Mouse (Mus musculus) myocyte (in vitro differentiated cells): ENCODE measurements around the gene Cdsn. TPM values are rescaled to one million over a fixed set of nuclear protein-coding genes. Genes with fewer than 3 reads are reported as not detected.

ENCODE experiments used
- H3K27me3 ChIP-seq: one replicate; pipeline ENCODE4 v1.6.1; 2011; ENCODE audit not compliant: control insufficient read depth, insufficient read depth, insufficient read length
- H3K36me3 ChIP-seq: one replicate; pipeline ENCODE4 v1.6.1; 2011; ENCODE audit not compliant: control insufficient read depth, insufficient read depth
- H3K4me2 ChIP-seq: one replicate; pipeline ENCODE4 v1.6.1; 2011; ENCODE audit warnings: low read depth, control low read depth
- H3K4me3 ChIP-seq: one replicate; pipeline ENCODE4 v1.5.1; 2011; ENCODE audit warnings: mild to moderate bottlenecking, control low read depth, moderate library complexity
- H3K79me2 ChIP-seq: one replicate; pipeline ENCODE4 v1.6.1; 2011; ENCODE audit not compliant: control insufficient read depth, insufficient read depth
- H3ac ChIP-seq: one replicate; pipeline ENCODE4 v1.6.1; 2011; ENCODE audit not compliant: control insufficient read depth, insufficient read length
- CEBPB ChIP-seq: IDR thresholded peaks from 2 replicates; pipeline ENCODE4 v1.6.1; 2011; ENCODE audit warnings: mild to moderate bottlenecking, moderate library complexity; ENCODE audit not compliant: poor library complexity, insufficient read depth, severe bottlenecking
- E2F4 ChIP-seq: IDR thresholded peaks from one replicate; pipeline ENCODE4 v1.6.1; 2011; ENCODE audit warnings: mild to moderate bottlenecking, control low read depth, moderate library complexity; ENCODE audit not compliant: insufficient read depth
- MAX ChIP-seq: IDR thresholded peaks from one replicate; pipeline ENCODE4 v1.6.1; 2011; ENCODE audit warnings: low read depth, mild to moderate bottlenecking, control low read depth
- MYOD1 ChIP-seq, 3 experiments: IDR thresholded peaks; one replicate each; pipeline ENCODE4 v1.6.1; 2011; ENCODE audit warnings: control low read depth in 2 of 3, low read depth in 2 of 3, mild to moderate bottlenecking in 2 of 3, moderate library complexity in 1 of 3; ENCODE audit not compliant: insufficient read length in 2 of 3, control insufficient read depth in 1 of 3
- MYOG ChIP-seq, 3 experiments: IDR thresholded peaks; one replicate each; pipeline ENCODE4 v1.6.1; 2011; ENCODE audit warnings: control low read depth in 2 of 3, low read depth in 2 of 3, mild to moderate bottlenecking in 2 of 3; ENCODE audit not compliant: insufficient read length in 2 of 3, control insufficient read depth in 1 of 3, insufficient read depth in 1 of 3
- POLR2A ChIP-seq: IDR thresholded peaks from one replicate; pipeline ENCODE4 v1.6.1; 2011; ENCODE audit warnings: low read depth, mild to moderate bottlenecking, control low read depth, moderate library complexity; ENCODE audit not compliant: insufficient read length
- POLR2AphosphoS2 ChIP-seq: IDR thresholded peaks from one replicate; pipeline ENCODE4 v1.6.1; 2011; ENCODE audit warnings: low read depth, control low read depth; ENCODE audit not compliant: insufficient read length
- REST ChIP-seq: IDR thresholded peaks from one replicate; pipeline ENCODE4 v1.6.1; 2011; ENCODE audit warnings: mild to moderate bottlenecking, control low read depth, moderate library complexity; ENCODE audit not compliant: insufficient read depth, insufficient read length
- SRF ChIP-seq: IDR thresholded peaks from one replicate; pipeline ENCODE4 v1.6.1; 2011; ENCODE audit warnings: low read depth; ENCODE audit not compliant: control insufficient read depth, insufficient read length
- TCF12 ChIP-seq: IDR thresholded peaks from one replicate; pipeline ENCODE4 v1.6.1; 2011; ENCODE audit warnings: mild to moderate bottlenecking, control low read depth; ENCODE audit not compliant: poor library complexity, insufficient read depth, severe bottlenecking
- TCF3 ChIP-seq: IDR thresholded peaks from one replicate; pipeline ENCODE4 v1.6.1; 2011; ENCODE audit warnings: low read depth, control low read depth; ENCODE audit not compliant: insufficient read length
- USF1 ChIP-seq: IDR thresholded peaks from one replicate; pipeline ENCODE4 v1.6.1; 2011; ENCODE audit warnings: low read depth, mild to moderate bottlenecking, control low read depth, moderate library complexity
- polyA plus RNA-seq: library from polyadenylated mRNA; unstranded; fragments of >200 nt; fragmentation: generic; extraction: Trizol; gene quantifications from one replicate; pipeline ENCODE4 v1.2.1, GENCODE M21; 2012; ENCODE audit warnings: missing spikeins

The Cdsn gene
- polyA plus RNA-seq, 1 experiment: 55.4 TPM

DNA sequence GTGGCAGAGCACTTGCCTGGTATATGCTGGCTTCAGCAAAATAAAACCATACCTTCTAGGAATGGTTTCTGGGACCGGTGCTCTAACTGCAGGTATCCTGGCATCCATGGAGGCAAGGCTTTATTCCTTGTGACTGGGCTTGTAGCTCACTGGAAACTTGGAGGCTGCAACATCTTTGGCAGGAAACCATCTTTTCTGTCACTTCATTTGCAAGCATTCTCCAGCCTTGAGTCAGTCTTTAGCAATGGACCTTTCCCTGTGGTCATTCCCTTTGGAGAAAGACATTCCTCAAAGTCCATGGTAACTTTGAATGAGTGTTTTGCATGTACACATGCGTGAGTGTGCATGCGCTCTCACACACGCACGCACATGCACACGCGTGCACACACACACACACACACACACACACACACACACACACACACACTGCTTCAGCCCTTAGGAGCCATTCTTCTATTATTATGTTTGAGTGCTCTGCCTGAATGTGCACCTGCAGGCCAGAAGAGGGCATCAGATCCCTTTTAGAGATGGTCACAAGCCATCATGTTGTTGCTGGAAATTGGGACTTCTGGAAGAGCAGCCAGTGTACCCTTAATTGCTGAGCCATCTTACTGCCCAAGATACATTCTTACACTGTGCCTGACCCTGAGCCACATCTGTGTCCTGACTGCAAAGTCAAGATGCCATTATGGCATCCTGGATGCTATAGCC, 38.9 kb upstream of the Cdsn start:
- no peak for TF ChIP-seq POLR2A
- TF ChIP-seq TCF12: no peak
- TF ChIP-seq REST: no peak
- TF ChIP-seq CEBPB: no peak
- no peak for TF ChIP-seq USF1
- no peak for TF ChIP-seq E2F4
- TF ChIP-seq POLR2AphosphoS2: no peak
- TF ChIP-seq MYOD1 (IDR thresholded peaks at IDR 0.05; ENCODE audit: control insufficient read depth in 1 of 3, insufficient read length in 2 of 3, low read depth in 2 of 3): no peak
- TF ChIP-seq MAX: no peak
- no peak for TF ChIP-seq SRF
- no peak for TF ChIP-seq TCF3
- no peak for TF ChIP-seq MYOG (IDR thresholded peaks at IDR 0.05; ENCODE audit: control insufficient read depth in 1 of 3, insufficient read depth in 1 of 3, insufficient read length in 2 of 3, low read depth in 2 of 3)
- H3K4me3 ChIP-seq: no peak overlapping the region
- H3K36me3 ChIP-seq: peaks cover 5% of the 10 kb centered on the region
- H3K79me2 ChIP-seq: peaks cover 4% of the 10 kb centered on the region
- H3K27me3 ChIP-seq: no peaks in the 10 kb centered on the region
- H3K4me2 ChIP-seq: no peak overlapping the region
- H3ac ChIP-seq: no peak overlapping the region

DNA sequence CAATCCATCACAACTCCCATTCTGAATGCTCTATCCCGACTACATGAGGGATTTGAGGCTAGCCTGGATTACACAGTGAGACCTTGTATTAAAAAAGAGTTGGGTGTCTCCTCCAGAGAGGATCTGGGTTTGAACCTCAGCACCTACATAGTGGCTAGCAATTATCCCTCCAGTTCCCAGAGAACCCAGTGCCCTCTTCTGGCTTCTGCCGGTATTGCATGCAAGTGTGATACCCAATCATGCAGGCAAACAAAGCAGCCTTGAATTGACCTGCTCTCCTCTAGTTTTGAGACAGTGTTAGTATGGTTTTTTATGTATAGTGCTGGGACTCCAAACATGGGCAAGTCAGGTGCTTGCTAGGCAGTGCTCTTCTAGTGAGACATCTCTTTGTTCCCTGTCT, 38.0 kb upstream of the Cdsn start:
- peak overlapping the region; percentile 81 for H3K4me2 ChIP-seq
- H3ac ChIP-seq: no peak overlapping the region
- H3K4me3 ChIP-seq: no peak overlapping the region
- H3K27me3 ChIP-seq: no peaks in the 10 kb centered on the region
- H3K79me2 ChIP-seq: peaks cover 4% of the 10 kb centered on the region
- TF ChIP-seq TCF12 (no peak), E2F4 (no peak), REST (no peak), MYOG (IDR thresholded peaks at IDR 0.05; ENCODE audit: control insufficient read depth in 1 of 3, insufficient read depth in 1 of 3, insufficient read length in 2 of 3, low read depth in 2 of 3) (no peak), USF1 (no peak)
- H3K36me3 ChIP-seq: peaks cover 5% of the 10 kb centered on the region

GRCm38 (mm10) chr17:35514756-35515155, 37.2 kb upstream of the Cdsn start:
- Histone ChIP-seq H3K4me3 (no peak overlapping the region), H3K79me2 (peaks cover 4% of the 10 kb centered on the region), H3K4me2 (peak overlapping the region; percentile 81), H3K27me3 (no peaks in the 10 kb centered on the region), H3ac (no peak overlapping the region), H3K36me3 (peaks cover 5% of the 10 kb centered on the region)
- no peak for TF ChIP-seq USF1

- TF ChIP-seq POLR2A (no peak), MYOD1 (IDR thresholded peaks at IDR 0.05; ENCODE audit: control insufficient read depth in 1 of 3, insufficient read length in 2 of 3, low read depth in 2 of 3) (no peak), MAX (no peak), CEBPB (no peak), MYOG (IDR thresholded peaks at IDR 0.05; ENCODE audit: control insufficient read depth in 1 of 3, insufficient read depth in 1 of 3, insufficient read length in 2 of 3, low read depth in 2 of 3) (no peak), REST (no peak), TCF12 (no peak), E2F4 (no peak), TCF3 (no peak), USF1 (no peak), SRF (no peak), POLR2AphosphoS2 (no peak)
- Histone ChIP-seq H3K4me2 (peak overlapping the region; percentile 81), H3K36me3 (peaks cover 5% of the 10 kb centered on the region), H3K79me2 (peaks cover 4% of the 10 kb centered on the region), H3ac (peak overlapping the region; percentile 32), H3K27me3 (no peaks in the 10 kb centered on the region), H3K4me3 (peak overlapping the region; percentile 73)
Observed at GRCm38 (mm10) chr17:35515911-35516640, 35.9 kb upstream of the Cdsn start.
